Mouse (Mus musculus) megakaryocyte, embryonic 14.5 days (primary cell): ENCODE measurements around the gene Fam90a1a.

Experiments used
- FLI1 ChIP-seq: IDR thresholded peaks from 2 replicates; pipeline ENCODE4 v1.6.1; 2012; ENCODE audit warnings: low read length, inconsistent platforms, mixed read lengths
- GATA1 ChIP-seq: IDR thresholded peaks from 3 replicates; pipeline ENCODE4 v1.6.1; 2012; ENCODE audit warnings: mixed read lengths, low read length, inconsistent platforms, borderline replicate concordance

- TF ChIP-seq GATA1 = no peak
- TF ChIP-seq FLI1 = no peak
Observed at GRCm38 (mm10) chr8:21978193-21978592, 19.7 kb downstream of the Fam90a1a start.
